Mouse (Mus musculus) heart, adult 2 months (tissue): Measurements from ENCODE around the gene P4hb. TPM values are rescaled to one million over a fixed set of nuclear protein-coding genes. Genes with fewer than 3 reads are reported as not detected.

Source experiments
- DNase-seq, 2 experiments: peaks; one replicate each; pipeline ENCODE4 v3.0.0; 2021
- H3K27ac ChIP-seq: fragments of 200-600 bp; 2 replicates; pipeline ENCODE4 v1.8.1; 2022
- H3K27me3 ChIP-seq: fragments of 200-500 bp; 2 replicates; pipeline ENCODE4 v1.6.1; 2012; ENCODE audit warnings: mild to moderate bottlenecking, low read length, inconsistent platforms, mixed read lengths; ENCODE audit not compliant: control insufficient read depth, insufficient read depth
- H3K36me3 ChIP-seq: fragments of 200-500 bp; 2 replicates; pipeline ENCODE4 v1.6.1; 2012; ENCODE audit warnings: low read length, inconsistent platforms; ENCODE audit not compliant: control insufficient read depth, insufficient read depth
- H3K4me1 ChIP-seq: fragments of 200-500 bp; 2 replicates; pipeline ENCODE4 v1.6.1; 2011; ENCODE audit warnings: low read length; ENCODE audit not compliant: control insufficient read depth, insufficient read depth
- H3K4me3 ChIP-seq: fragments of 200-600 bp; 2 replicates; pipeline ENCODE4 v1.8.1; 2022
- H3K79me2 ChIP-seq: fragments of 200-500 bp; replicated peaks from 2 replicates; pipeline ENCODE4 v1.6.1; 2012; ENCODE audit warnings: mild to moderate bottlenecking, inconsistent platforms, low read length, moderate library complexity, mixed read lengths; ENCODE audit not compliant: control insufficient read depth, insufficient read depth
- H3K9ac ChIP-seq: fragments of 200-500 bp; 2 replicates; pipeline ENCODE4 v1.6.1; 2012; ENCODE audit warnings: low read depth, mild to moderate bottlenecking, control low read depth, inconsistent platforms, low read length, mixed read lengths
- CTCF ChIP-seq: fragments of 200-600 bp; IDR thresholded peaks from 2 replicates; pipeline ENCODE4 v1.8.1; 2022; ENCODE audit warnings: antibody characterized with exemption, mild to moderate bottlenecking, moderate library complexity
- EP300 ChIP-seq: fragments of 200-500 bp; IDR thresholded peaks from 2 replicates; pipeline ENCODE4 v1.6.1; 2011; ENCODE audit warnings: low read depth, low read length, control low read depth; ENCODE audit not compliant: insufficient read depth
- POLR2A ChIP-seq: fragments of 200-500 bp; IDR thresholded peaks from 2 replicates; pipeline ENCODE4 v1.6.1; 2011; ENCODE audit warnings: mild to moderate bottlenecking, low read depth, low read length, control low read depth; ENCODE audit not compliant: insufficient read depth
- WGBS: fragments of 180-500 bp; shearing (Covaris S2); methylation state at CpG from one replicate; pipeline ENCODE4 v1.1.7; 2018; 5-methylcytosine and 5-hydroxymethylcytosine counted together
- intact Hi-C: fragments of 180-260 bp; cut with DNase I; formaldehyde crosslinking; loops from one replicate; pipeline ENCODE4 v1.15.1; 2025
- polyA plus RNA-seq: library from polyadenylated mRNA; depleted of rRNA; stranded (reverse); fragments of >200 nt; gene quantifications from 2 replicates; pipeline ENCODE4 v1.2.3, GENCODE M21; 2012
- total RNA-seq, 2 experiments: library from RNA; stranded (reverse); gene quantifications; 2 replicates each; pipeline ENCODE4 v1.2.3; 2021

Gene P4hb
- total and polyA plus RNA-seq, 3 experiments: 115 to 246 (median 221) TPM

DNA sequence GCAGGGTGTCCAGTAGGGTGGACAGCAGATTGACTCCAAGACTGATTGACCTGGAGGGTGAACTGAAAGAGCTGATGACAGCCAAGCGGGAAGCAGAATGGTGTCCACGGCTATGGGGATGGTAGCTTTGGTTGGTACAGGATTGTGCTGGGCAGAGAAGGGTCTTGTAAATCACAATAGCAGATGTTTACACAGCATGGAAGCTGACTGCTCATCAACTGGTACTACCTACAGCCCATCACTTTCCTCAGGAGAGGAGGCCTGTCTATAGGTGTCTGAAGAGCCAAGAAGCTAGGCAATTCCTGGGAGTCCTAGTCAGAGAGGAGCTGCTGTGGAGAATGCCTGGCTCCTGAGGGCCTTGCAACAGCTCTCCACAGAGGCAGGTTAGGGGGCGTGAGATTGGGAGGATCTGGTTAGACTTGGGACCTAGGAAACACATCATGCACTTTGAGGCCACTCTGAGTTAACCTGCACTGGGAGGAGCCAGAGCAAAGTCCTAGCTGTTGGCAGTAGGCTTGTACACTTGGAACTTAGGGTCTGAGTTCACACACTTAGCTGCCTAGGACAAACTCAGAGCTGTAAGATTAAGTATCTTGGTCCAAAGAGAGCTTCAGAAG lies 3.4 kb upstream of the P4hb start:
- Histone ChIP-seq H3K4me1 (peaks cover 11% of the 10 kb centered on the region), H3K36me3 (peaks cover 6% of the 10 kb centered on the region), H3K4me3 (no peak overlapping the region), H3K9ac (no peak overlapping the region), H3K27ac (no peak overlapping the region), H3K27me3 (no peaks in the 10 kb centered on the region), H3K79me2 (peaks cover 7% of the 10 kb centered on the region)
- intact Hi-C loops: no loop called here
- DNase-seq: no peak
- 78% methylated on average over 3 of the region's 3 CpGs for WGBS
- 0 out of 2 replicates have a peak, but pooled peaks have one; percentile 8 for TF ChIP-seq EP300
- TF ChIP-seq CTCF: no peak

DNA sequence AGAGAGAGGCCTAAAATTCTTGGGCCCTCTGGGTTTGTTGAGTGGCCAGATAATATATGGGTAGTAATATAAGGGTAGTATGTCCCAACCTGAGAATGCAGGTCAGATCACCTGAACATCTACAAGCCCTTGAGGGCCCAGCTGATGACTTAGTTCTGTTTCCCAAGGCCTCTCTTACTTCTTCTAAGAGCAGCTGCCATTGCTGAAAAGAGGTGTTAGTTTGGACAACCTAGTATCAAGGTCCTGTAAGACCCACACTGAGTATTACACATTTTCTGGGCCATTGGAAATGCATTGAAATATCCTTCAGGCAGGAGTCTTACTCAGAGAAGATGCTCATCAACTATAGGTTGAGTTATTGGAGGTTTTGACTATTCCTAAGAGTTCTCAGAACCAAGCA lies 2.9 kb upstream of the P4hb start:
- Histone ChIP-seq H3K9ac (no peak overlapping the region), H3K79me2 (peaks cover 7% of the 10 kb centered on the region; the same call in 1 of the 2 replicates), H3K4me3 (no peak overlapping the region), H3K36me3 (peaks cover 6% of the 10 kb centered on the region), H3K27ac (no peak overlapping the region), H3K27me3 (no peaks in the 10 kb centered on the region), H3K4me1 (peaks cover 13% of the 10 kb centered on the region)
- intact Hi-C loops: no loop called here
- no peak for DNase-seq
- TF ChIP-seq CTCF: no peak

DNA sequence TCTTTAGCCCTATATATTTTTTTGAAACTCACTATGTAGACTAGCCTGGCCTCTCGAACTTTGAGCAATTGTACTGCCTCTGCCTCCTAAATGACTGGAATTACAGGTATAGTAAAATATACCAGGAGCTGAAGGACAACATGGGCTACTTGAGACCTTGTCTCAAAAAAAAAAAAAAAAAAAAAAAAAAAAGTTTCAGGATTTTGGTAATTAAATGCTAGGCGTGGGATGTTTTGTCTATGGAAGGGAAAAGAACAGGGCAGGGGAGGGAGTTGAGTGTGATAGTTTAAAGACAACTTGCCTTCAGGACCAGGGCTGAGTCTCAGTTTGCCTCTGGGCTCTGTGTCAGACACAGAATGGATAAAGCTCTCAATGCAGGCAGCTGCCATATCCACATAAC lies 2.0 kb upstream of the P4hb start:
- Histone ChIP-seq H3K27ac (no peak overlapping the region), H3K9ac (no peak overlapping the region), H3K36me3 (peaks cover 6% of the 10 kb centered on the region), H3K4me3 (no peak overlapping the region), H3K79me2 (peaks cover 1% of the 10 kb centered on the region; the same call in 1 of the 2 replicates), H3K27me3 (no peaks in the 10 kb centered on the region), H3K4me1 (peaks cover 9% of the 10 kb centered on the region)
- WGBS: 82% methylated on average over 2 of the region's 2 CpGs
- TF ChIP-seq EP300: no peak
- no peak for TF ChIP-seq POLR2A
- no peak for TF ChIP-seq CTCF
- intact Hi-C loops: no loop called here
- no peak for DNase-seq

- DNase-seq: no peak
- Histone ChIP-seq H3K9ac (0 out of 2 replicates have a peak overlapping the region, but pooled peaks have one; percentile 19), H3K4me3 (peak overlapping the region; percentile 85; the same call in 1 of the 2 replicates), H3K36me3 (no peaks in the 10 kb centered on the region; the same call in 1 of the 2 replicates), H3K79me2 (peaks cover 1% of the 10 kb centered on the region; the same call in 1 of the 2 replicates), H3K27ac (peak overlapping the region; percentile 98), H3K27me3 (no peaks in the 10 kb centered on the region), H3K4me1 (peaks cover 6% of the 10 kb centered on the region)
- TF ChIP-seq EP300: no peak
- TF ChIP-seq POLR2A: no peak
- TF ChIP-seq CTCF: no peak
- WGBS: 10% methylated on average over 5 of the region's 5 CpGs
- intact Hi-C loops: no loop called here
Observed at GRCm38 (mm10) chr11:120574278-120574600, 1.2 kb upstream of the P4hb start.

- peak overlapping the region; percentile 98 for H3K27ac ChIP-seq
- TF ChIP-seq CTCF (no peak), POLR2A (no peak), EP300 (no peak; the same call in 1 of the 2 replicates)
- H3K9ac ChIP-seq: peak overlapping the region; percentile 81
- H3K27me3 ChIP-seq: no peaks in the 10 kb centered on the region
- H3K79me2 ChIP-seq: peaks cover 1% of the 10 kb centered on the region; the same call in 1 of the 2 replicates
- intact Hi-C loops: loop anchor here (1.0 kb wide), 1 partner anchor 8 kb away; the partner anchor contains the start of gene Arhgdia
- peak overlapping the region; percentile 85 for H3K4me3 ChIP-seq
- no peaks in the 10 kb centered on the region; the same call in 1 of the 2 replicates for H3K36me3 ChIP-seq
- no peak for DNase-seq
- H3K4me1 ChIP-seq: peaks cover 6% of the 10 kb centered on the region
- 1% methylated on average over 23 of the region's 23 CpGs for WGBS
Observed at GRCm38 (mm10) chr11:120573585-120574277, 678 bp upstream of the P4hb start.

DNA sequence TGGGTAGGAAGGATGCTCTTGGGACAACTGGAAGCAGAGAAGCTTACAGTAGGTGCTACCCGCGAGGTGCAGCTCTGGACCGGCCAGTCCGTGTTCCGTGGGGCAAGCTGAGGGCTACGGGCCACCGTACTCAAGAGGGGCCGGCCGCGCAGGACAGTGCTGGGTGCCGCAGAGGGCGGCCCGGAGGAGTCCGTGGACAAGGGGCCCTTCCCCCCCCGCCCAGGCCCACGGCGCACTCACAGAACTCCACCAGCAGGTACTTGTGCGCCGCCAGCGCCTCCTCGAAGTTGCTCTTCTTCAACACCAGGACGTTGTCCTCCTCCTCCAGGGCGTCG lies 669 bp downstream of the P4hb start:
- under 1% methylated on average over 24 of the region's 24 CpGs for WGBS
- TF ChIP-seq CTCF: no peak
- no peak for TF ChIP-seq POLR2A
- TF ChIP-seq EP300: no peak

More for the DNA sequence above, 669 bp downstream of the P4hb start:
- Histone ChIP-seq H3K27ac (peak overlapping the region; percentile 98), H3K4me1 (peaks cover 6% of the 10 kb centered on the region), H3K79me2 (peaks cover 1% of the 10 kb centered on the region), H3K4me3 (peak overlapping the region; percentile 80), H3K27me3 (no peaks in the 10 kb centered on the region), H3K9ac (peak overlapping the region; percentile 90), H3K36me3 (no peaks in the 10 kb centered on the region; the same call in 1 of the 2 replicates)
- no peak for DNase-seq
- intact Hi-C loops: no loop called here
